Mouse (Mus musculus) macrophage (primary cell): ENCODE results near the gene Rep15. TPM values are rescaled to one million over a fixed set of nuclear protein-coding genes. Genes with fewer than 3 reads are reported as not detected.

Source experiments
- H3K27ac ChIP-seq: fragments of 350-480 bp; formaldehyde crosslinking; 2 replicates; pipeline ENCODE4 v1.9.0; 2021
- H3K36me3 ChIP-seq: fragments of 350-480 bp; formaldehyde crosslinking; 2 replicates; pipeline ENCODE4 v1.9.0; 2021; ENCODE audit errors: inconsistent target
- H3K4me3 ChIP-seq: fragments of 350-480 bp; formaldehyde crosslinking; 2 replicates; pipeline ENCODE4 v1.9.0; 2021; ENCODE audit errors: inconsistent target
- H3K79me2 ChIP-seq: fragments of 350-480 bp; formaldehyde crosslinking; 2 replicates; pipeline ENCODE4 v1.9.0; 2021; ENCODE audit errors: inconsistent target
- WGBS: methylation state at CpG from one replicate; pipeline ENCODE4 v1.1.7; 2026; ENCODE audit warnings: inconsistent platforms; ENCODE audit not compliant: missing documents; 5-methylcytosine and 5-hydroxymethylcytosine counted together
- polyA plus RNA-seq: library from polyadenylated mRNA; stranded (reverse); fragments of 250-400 nt; gene quantifications from 3 replicates; pipeline ENCODE4 v1.2.4, GENCODE M21; 2018; ENCODE audit warnings: inconsistent platforms

The Rep15 gene
- polyA plus RNA-seq, 1 experiment from 2014 or later = 0.16 TPM

DNA sequence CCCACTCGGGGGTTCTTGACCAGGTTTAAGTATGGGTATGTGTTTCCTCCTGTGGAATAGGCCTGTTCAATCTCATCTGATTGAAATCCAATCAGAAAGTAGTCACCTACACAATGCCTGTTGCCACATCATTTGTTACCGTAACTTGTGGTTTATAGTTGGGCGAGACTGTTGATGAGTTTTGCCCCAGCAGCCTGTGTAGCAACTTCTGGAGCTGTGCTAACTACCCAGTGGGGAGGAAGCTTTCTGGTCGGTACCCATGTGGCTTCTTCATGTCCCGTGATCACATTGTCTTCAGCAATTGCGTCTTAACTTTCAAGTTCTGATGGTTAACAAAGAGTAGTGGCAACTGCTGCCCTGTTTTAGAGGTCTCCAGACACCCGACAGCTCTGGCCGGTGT lies 19.3 kb downstream of the Rep15 start:
- no peak overlapping the region for H3K4me3 ChIP-seq
- H3K79me2 ChIP-seq = no peaks in the 10 kb centered on the region
- H3K27ac ChIP-seq = no peak overlapping the region
- 54% methylated on average over 8 of the region's 8 CpGs for WGBS
- peaks cover 42% of the 10 kb centered on the region for H3K36me3 ChIP-seq

DNA sequence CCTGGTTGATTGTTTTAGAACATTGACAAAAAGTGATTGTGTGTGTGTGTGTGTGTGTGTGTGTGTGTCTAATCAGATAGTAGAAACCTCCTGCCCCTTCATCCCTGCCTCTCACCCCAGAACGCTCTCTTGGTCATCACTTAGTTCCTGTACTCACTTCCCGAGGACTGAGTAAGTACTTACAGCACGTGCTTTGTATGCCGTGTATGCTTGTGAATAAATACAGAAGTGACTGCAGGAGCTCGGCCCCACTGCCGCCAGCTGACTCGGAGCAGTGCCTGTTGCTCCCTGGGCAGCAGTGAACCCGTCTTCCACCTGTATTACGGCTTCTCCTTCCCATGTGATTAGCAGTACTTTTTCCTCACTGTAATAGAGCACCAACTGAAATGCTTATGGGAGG lies 20.1 kb downstream of the Rep15 start:
- H3K79me2 ChIP-seq = no peaks in the 10 kb centered on the region
- no peak overlapping the region for H3K27ac ChIP-seq
- 83% methylated on average over 9 of the region's 9 CpGs for WGBS
- peaks cover 38% of the 10 kb centered on the region for H3K36me3 ChIP-seq
- no peak overlapping the region for H3K4me3 ChIP-seq

DNA sequence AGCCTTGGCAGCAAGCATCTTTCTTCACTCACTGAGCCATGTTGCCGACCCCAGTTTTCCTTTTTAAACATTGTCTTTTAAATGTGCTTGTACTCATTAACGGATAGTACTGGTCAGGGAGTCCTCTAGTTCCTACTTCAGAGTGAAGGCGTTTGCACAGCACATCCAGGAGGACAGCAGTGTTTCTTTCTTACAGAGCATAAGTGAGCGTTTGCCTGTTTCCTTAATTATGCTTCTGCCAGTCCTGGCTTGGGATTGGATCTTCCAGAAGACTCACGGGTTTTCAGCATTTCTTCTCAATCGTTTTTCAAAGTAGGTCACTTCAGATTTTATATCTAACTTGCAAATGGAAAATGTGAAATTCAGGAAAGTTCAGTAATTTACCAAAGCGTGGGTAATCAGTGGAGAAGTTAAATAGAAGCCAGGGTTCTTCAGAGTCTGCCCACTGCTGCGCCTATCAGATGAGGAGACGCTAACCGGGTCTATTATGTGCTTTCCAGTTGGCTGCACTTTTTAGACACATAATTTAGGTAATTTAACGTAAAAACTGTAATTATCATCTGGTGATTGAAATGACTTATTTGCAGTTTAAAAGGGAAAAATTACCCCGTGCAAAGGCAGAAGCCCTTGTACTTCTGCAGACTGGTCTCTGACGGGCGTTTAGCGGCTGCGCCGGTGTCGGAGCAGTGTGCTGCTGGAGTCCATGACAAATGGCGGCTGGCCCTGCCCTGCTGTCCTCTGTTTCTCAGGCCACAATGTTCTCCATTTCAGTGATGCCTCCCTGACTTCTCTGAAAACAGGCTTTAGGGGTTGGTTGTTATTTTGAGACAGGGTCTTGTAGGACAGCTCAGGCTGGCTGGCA lies 21.6 kb downstream of the Rep15 start:
- Histone ChIP-seq H3K36me3 (peaks cover 24% of the 10 kb centered on the region), H3K79me2 (no peaks in the 10 kb centered on the region), H3K4me3 (no peak overlapping the region), H3K27ac (no peak overlapping the region)
- 96% methylated on average over 19 of the region's 19 CpGs for WGBS

DNA sequence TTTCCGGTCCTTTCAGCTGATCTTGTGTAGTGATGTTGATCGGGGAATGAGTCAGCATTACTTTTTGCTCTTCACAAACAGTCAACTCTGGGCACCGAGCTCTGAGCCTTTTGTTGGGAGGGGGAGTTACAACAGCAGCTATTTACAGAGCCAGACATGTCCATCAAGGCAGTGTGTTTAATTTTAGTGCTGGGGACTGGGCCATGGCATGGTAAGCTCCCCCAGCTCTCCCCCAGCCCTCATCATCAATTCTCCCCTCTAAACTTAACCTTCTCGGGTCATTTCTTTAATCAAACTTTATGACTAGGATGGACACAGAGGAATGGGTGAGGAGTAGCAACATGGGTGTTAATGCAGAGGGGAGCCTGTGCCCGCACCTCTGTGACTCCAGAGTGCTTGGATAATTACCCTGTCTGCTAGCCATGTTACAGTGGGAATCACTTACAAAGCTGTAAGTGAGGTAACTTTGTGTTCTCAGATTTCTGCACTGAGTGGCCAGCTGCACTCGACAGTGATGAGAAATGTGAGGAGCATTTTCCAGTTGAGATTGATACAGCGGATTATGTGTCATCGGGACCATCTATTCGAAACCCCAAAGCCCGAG lies 23.1 kb downstream of the Rep15 start:
- Histone ChIP-seq H3K79me2 (no peaks in the 10 kb centered on the region), H3K4me3 (no peak overlapping the region), H3K36me3 (peaks cover 11% of the 10 kb centered on the region), H3K27ac (no peak overlapping the region)
- WGBS = 94% methylated on average over 10 of the region's 10 CpGs

DNA sequence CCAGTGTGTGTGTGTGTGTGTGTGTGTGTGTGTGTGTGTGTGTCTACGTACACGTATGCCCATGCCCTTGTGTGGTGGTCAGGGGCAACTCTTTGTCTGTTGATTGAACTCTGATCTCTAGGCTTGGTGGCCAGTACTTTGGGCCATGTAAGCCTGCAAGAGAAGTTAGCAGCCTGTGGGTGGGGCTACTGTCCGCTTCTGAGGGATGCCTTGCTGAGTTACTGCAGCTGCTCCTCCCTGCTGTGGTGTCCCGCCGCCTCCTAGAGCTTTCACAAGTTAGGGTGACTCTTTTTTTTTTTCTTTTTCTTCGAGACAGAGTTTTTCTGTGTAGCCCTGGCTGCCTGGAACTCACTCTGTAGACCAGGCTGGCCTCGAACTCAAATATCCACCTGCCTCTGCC lies 26.9 kb downstream of the Rep15 start:
- no peak overlapping the region for H3K27ac ChIP-seq
- H3K36me3 ChIP-seq = peaks cover 38% of the 10 kb centered on the region
- 90% methylated on average over 7 of the region's 7 CpGs for WGBS

DNA sequence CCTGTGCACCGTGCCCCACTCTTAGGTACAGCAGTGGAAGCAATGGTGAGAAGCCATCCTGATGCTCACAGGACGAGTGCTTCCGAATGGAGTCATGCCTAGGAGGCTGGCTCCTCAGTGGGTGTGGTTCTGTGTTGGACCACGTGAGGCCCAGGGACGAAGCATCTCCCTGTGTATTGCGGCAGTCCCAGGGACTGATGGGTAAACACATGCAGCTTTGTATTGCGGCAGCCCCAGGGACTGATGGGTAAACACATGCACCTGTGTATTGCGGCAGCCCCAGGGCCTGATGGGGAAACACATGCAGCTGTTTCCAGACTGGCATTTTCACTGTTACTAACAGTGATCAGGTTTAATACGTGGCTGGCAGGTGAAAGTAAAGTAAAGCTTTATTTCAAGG lies 29.2 kb downstream of the Rep15 start:
- WGBS = 97% methylated on average over 8 of the region's 9 CpGs
- H3K4me3 ChIP-seq = no peak overlapping the region
- H3K27ac ChIP-seq = no peak overlapping the region
- no peaks in the 10 kb centered on the region for H3K79me2 ChIP-seq
- peaks cover 27% of the 10 kb centered on the region for H3K36me3 ChIP-seq

More for the DNA sequence above, 26.9 kb downstream of the Rep15 start:
- no peak overlapping the region for H3K4me3 ChIP-seq
- H3K79me2 ChIP-seq = no peaks in the 10 kb centered on the region

DNA sequence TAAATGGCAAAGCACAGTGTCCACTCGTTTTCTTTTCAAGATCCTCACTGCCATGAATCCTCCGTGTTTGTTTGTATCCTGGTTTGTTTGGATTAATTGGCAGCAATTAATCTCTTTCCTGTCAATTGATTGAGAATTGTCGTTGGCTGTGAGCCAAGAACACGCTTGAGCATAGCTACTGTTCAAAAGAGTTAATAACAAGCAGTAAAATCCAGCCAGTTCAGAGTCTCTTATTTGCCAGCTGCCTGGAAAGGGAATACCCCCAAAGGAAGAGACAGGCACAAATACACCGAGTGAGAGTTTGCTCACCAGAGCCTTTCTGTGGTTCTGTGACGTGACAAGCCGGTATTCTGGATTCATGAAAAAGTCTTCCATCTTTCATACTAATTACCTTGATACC lies 29.6 kb downstream of the Rep15 start:
- H3K36me3 ChIP-seq = peaks cover 27% of the 10 kb centered on the region
- 90% methylated on average over 7 of the region's 7 CpGs for WGBS
- H3K79me2 ChIP-seq = no peaks in the 10 kb centered on the region
- no peak overlapping the region for H3K4me3 ChIP-seq
- no peak overlapping the region for H3K27ac ChIP-seq

DNA sequence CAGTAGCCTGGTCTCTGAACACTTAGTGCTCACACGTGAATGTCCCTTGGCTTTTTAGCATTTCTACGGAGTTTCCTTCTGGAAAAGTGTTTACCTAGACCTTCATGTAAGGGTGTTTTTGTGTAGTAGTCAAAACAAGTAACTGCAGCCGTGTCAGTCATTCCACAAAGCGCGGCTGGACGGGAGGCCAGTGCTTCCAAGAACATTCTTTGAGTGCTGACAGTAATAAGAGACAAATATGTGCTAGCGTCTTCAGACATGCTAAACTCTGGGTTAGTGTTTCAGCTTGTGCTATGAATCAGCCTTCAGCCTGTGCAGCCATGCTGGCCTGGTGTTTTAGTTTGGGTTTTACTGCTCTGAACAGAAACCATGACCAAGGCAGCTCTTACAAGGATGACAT lies 30.3 kb downstream of the Rep15 start:
- no peak overlapping the region for H3K27ac ChIP-seq
- peaks cover 27% of the 10 kb centered on the region for H3K36me3 ChIP-seq
- H3K79me2 ChIP-seq = no peaks in the 10 kb centered on the region
- 97% methylated on average over 7 of the region's 7 CpGs for WGBS
- H3K4me3 ChIP-seq = no peak overlapping the region

DNA sequence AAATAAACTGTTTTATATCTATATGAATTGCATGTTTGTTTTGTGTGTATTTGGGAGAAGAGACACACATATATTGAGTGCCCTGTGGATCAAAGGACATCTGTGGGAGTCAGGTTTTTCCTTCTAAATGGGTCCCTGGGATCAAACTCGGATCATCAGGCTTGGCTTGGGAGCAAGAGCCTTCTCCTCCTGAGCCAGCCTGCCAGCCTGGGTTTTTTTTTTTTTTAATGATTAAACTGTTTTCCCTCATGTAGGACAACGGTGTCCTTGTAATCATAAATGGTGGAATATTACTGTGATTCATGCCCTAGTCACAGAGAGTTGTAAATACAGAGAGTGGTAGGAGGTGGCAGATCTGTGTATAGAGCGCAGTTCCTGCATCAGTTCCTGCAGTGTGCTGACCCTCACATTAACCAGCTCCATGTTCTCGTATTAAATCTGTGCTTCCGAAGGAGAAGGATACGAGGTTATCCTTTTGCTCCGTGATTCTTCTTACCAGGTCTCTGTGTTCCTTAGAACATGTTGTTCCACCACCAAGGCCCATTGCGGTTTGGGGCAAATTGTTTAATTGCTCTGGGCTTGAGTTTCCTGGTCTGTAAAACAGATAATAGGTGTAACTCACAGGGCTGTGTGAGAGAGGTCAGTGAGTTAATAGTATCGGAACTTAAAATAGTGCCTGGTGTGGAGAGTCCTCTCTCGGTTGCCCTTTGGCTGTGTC lies 32.0 kb downstream of the Rep15 start:
- Histone ChIP-seq H3K4me3 (no peak overlapping the region), H3K79me2 (no peaks in the 10 kb centered on the region), H3K36me3 (peaks cover 27% of the 10 kb centered on the region), H3K27ac (no peak overlapping the region)
- 97% methylated on average over 10 of the region's 10 CpGs for WGBS

DNA sequence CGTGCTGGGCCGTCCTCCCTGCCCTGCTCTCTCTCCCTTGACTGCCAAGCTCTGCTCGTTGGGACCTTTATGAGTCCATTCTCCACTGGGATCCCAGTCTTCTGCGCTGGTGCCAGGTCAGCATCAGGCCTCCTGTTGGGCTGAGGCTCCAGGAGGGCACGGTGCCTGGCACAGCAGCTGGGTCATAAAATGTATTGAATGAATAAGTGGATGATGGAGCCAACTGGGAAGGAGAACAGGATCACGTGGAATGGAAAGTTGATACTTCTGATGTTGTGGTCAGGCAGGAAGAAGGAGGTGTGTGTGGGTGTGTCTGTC lies 32.5 kb downstream of the Rep15 start:
- Histone ChIP-seq H3K4me3 (no peak overlapping the region), H3K79me2 (no peaks in the 10 kb centered on the region), H3K27ac (no peak overlapping the region), H3K36me3 (peaks cover 27% of the 10 kb centered on the region)
- 97% methylated on average over 6 of the region's 6 CpGs for WGBS

DNA sequence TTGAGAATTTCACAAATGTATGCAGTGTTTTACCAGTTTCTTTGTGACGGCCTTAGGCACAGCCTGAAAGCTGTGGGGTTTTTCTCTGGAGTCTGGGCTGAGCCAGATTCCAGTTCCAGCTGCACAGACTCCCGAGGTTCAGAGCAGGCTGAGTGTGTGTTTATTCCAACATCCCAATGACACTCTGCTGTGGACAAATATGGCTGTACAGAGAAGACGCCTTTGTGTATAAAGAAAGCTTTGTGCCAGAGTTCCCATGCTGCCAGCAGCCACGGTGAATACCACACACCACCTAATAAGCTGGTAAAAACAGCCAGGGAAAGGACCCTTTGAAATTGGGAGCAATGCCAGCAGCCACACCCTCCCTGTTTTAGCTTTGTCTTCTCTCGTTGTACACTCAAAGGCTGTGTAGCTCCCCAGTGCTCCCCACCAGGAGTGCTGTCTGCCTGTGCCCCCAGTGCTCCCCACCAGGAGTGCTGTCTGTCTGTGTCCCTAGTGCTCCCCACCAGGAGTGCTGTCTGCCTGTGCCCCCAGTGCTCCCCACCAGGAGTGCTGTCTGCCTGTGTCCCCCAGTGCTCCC lies 43.5 kb downstream of the Rep15 start:
- H3K4me3 ChIP-seq = no peak overlapping the region
- H3K79me2 ChIP-seq = no peaks in the 10 kb centered on the region
- no peak overlapping the region for H3K27ac ChIP-seq
- no peaks in the 10 kb centered on the region for H3K36me3 ChIP-seq
- WGBS = 91% methylated on average over 5 of the region's 5 CpGs

DNA sequence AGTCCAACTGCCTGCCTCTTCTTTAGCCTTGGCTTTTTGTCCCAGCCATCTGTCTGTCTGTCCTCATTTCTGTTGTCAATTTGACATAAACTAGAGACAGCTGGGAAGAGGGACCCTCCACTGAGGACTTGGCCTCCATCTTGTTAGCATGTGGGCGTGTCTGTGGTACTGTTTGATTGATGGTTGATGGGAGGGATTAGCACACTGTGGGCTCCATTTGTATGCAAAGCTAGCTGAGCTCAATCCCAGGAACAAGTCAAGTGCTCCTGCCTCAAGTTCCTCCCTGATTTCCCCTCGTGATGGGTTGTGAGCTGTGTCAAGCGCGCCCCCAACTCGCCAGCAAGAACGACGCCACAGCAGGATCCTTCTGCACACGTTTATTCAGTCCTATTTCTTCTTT lies 44.5 kb downstream of the Rep15 start:
- H3K79me2 ChIP-seq = no peaks in the 10 kb centered on the region
- no peak overlapping the region for H3K27ac ChIP-seq
- H3K36me3 ChIP-seq = no peaks in the 10 kb centered on the region
- WGBS = 100% methylated on average over 2 of the region's 8 CpGs
- no peak overlapping the region for H3K4me3 ChIP-seq

DNA sequence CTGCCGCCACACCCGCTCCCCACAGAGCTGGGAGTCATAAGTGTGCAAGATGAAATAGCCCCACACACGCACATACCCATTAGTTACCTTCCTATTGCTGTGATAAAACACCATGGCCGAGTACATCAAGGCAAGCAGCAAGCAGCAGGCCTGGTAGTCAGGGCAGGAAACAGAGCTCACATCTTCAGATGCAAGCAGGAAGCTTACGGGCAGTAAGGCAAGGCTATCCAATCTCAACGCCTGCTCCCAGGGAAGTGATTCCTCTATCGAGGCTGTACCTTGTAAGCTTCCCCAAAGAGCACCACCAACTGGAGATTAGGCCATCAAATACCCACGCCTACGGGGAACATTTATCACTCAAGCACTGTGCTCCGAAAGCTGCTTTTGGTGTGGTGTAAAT lies 47.5 kb downstream of the Rep15 start:
- no peaks in the 10 kb centered on the region for H3K79me2 ChIP-seq
- no peak overlapping the region for H3K27ac ChIP-seq
- 96% methylated on average over 9 of the region's 10 CpGs for WGBS
- H3K36me3 ChIP-seq = no peaks in the 10 kb centered on the region
- H3K4me3 ChIP-seq = no peak overlapping the region
